In the genomic region with DNA sequence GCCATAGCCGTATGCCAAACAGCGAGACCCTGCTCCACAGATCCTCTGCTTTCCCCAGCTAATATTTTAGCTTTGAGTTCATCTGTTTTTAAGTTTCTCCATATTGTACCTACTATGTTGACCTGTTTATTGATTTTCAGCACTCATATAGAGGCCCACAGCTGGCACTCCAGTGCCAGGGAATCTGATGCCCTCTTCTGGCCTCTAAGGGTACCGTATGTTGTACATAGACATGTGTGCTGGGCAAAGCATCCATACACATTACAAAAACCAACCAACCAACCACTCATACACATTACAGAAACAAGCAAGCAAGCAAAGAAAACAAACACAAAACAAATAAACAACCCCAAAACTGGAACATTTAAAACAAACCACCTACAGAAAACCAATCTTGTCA, we compare ENCODE assay signal across 18 mouse cellular contexts. TPM values are rescaled to one million over a fixed set of nuclear protein-coding genes. Genes with fewer than 3 reads are reported as not detected.
DNase-seq lines count a peak whose midpoint lies in the region; ATAC-seq and TF ChIP-seq lines count a peak whose summit lies in the region.
"Had no signal": no experiment of that assay in that cellular context is flagged by ENCODE, and none has a peak within 500 bp of the region (broad histone marks: within the 10 kb centered on the region; RNA-seq: fewer than 3 reads in every experiment).

No protein-coding gene starts in this region.

- ATAC-seq in liver, postnatal 0 days: no peak
- ATAC-seq in intestine, postnatal 0 days: 0 out of 2 replicates have a peak, but pooled peaks have one; percentile 42

- intact Hi-C loops in gastrocnemius, adult 2 months (cut with DNase I): no loop called here

- no peak for DNase-seq in gastrocnemius, adult 2 months
- DNase-seq in gastrocnemius, adult 8-10 months (ENCODE audit: low spot score in 2 of 2): no peak
- DNase-seq in liver, postnatal 0 days: no peak
- DNase-seq in liver (no peak), A20 (ENCODE audit: low read depth, low spot score) (peak; percentile 35)
- no peak for DNase-seq in natural killer cell, adult 2 months (ENCODE audit: low spot score in 2 of 2)
- DNase-seq in retina, postnatal 1 day: no peak
- DNase-seq: cerebellum, adult 9-10 months; gastrocnemius, postnatal 36 days; kidney, adult 9 months; layer of hippocampus, adult 9-11 months; liver, embryonic 13.5 days; right cerebral cortex, postnatal 4 days had no signal

- no peaks in the 10 kb centered on the region for H3K9me3 ChIP-seq in liver, postnatal 0 days (ENCODE audit: low read length)
- H3K9me3 ChIP-seq in intestine, postnatal 0 days (ENCODE audit: control insufficient read depth): no peaks in the 10 kb centered on the region
- H3K9me3 ChIP-seq: heart, embryonic 13.5 days; hindbrain, embryonic 10.5 days; liver, embryonic 13.5 days; megakaryocyte, embryonic 14.5 days; stomach, embryonic 15.5 days had no signal

- H3K4me3 ChIP-seq in gastrocnemius, adult 2 months: no peak overlapping the region
- no peak overlapping the region for H3K4me3 ChIP-seq in liver, postnatal 0 days (ENCODE audit: low read depth, low read length)
- H3K4me3 ChIP-seq in intestine, postnatal 0 days (ENCODE audit: low read depth, low read length): no peak overlapping the region
- H3K4me3 ChIP-seq: heart, embryonic 13.5 days; hindbrain, embryonic 10.5 days; liver, embryonic 13.5 days; megakaryocyte, embryonic 14.5 days; stomach, embryonic 15.5 days had no signal

- TF ChIP-seq EP300 in liver, postnatal 0 days (IDR thresholded peaks at IDR 0.05; ENCODE audit: low read depth): no peak

- WGBS in liver, postnatal 0 days (ENCODE audit: insufficient replicate concordance): 91% methylated on average over 3 of the region's 3 CpGs
- WGBS in intestine, postnatal 0 days: 92% methylated on average over 3 of the region's 3 CpGs

- H3K4me1 ChIP-seq in liver, postnatal 0 days (ENCODE audit: insufficient read depth): no peaks in the 10 kb centered on the region
- H3K4me1 ChIP-seq in intestine, postnatal 0 days (replicated peaks; ENCODE audit: control insufficient read depth, insufficient read depth, low read length): no peaks in the 10 kb centered on the region
- H3K4me1 ChIP-seq: heart, embryonic 13.5 days; hindbrain, embryonic 10.5 days; liver, embryonic 13.5 days; megakaryocyte, embryonic 14.5 days; stomach, embryonic 15.5 days had no signal

- H3K9ac ChIP-seq in liver, postnatal 0 days (replicated peaks): no peak overlapping the region
- no peak overlapping the region for H3K9ac ChIP-seq in intestine, postnatal 0 days (ENCODE audit: low read depth, low read length)
- H3K9ac ChIP-seq: heart, embryonic 13.5 days; liver, embryonic 13.5 days; stomach, embryonic 15.5 days had no signal

- H3K27me3 ChIP-seq in liver, postnatal 0 days (ENCODE audit: insufficient read depth, low read length): no peaks in the 10 kb centered on the region
- H3K27me3 ChIP-seq in intestine, postnatal 0 days (replicated peaks; ENCODE audit: control insufficient read depth, insufficient read depth, low read length): no peaks in the 10 kb centered on the region
- H3K27me3 ChIP-seq: heart, embryonic 13.5 days; liver, embryonic 13.5 days; megakaryocyte, embryonic 14.5 days; stomach, embryonic 15.5 days had no signal

- H3K27ac ChIP-seq in gastrocnemius, adult 2 months: no peak overlapping the region
- H3K27ac ChIP-seq in liver, postnatal 0 days (ENCODE audit: low read depth): no peak overlapping the region
- H3K27ac ChIP-seq in intestine, postnatal 0 days (ENCODE audit: low read depth, low read length): no peak overlapping the region
- H3K27ac ChIP-seq: heart, embryonic 13.5 days; hindbrain, embryonic 10.5 days; liver, embryonic 13.5 days; stomach, embryonic 15.5 days had no signal

- H3K36me3 ChIP-seq in liver, postnatal 0 days (replicated peaks; ENCODE audit: insufficient read depth, low read length): peaks cover 3% of the 10 kb centered on the region
- H3K36me3 ChIP-seq in intestine, postnatal 0 days (ENCODE audit: control insufficient read depth, insufficient read depth): peaks cover 91% of the 10 kb centered on the region

- peak; percentile 13; the same call in 1 of the 2 replicates for TF ChIP-seq CTCF in gastrocnemius, adult 2 months (IDR thresholded peaks at IDR 0.05)
- peak; percentile 38 for TF ChIP-seq CTCF in liver, postnatal 0 days (IDR thresholded peaks at IDR 0.05; ENCODE audit: low read depth)
- peak; percentile 67 for TF ChIP-seq CTCF in intestine, postnatal 0 days (IDR thresholded peaks at IDR 0.05; ENCODE audit: low read depth)

- no peak overlapping the region for H3K4me2 ChIP-seq in liver, postnatal 0 days (ENCODE audit: low read depth, low read length)
- H3K4me2 ChIP-seq in intestine, postnatal 0 days (replicated peaks; ENCODE audit: low read depth): no peak overlapping the region
- H3K4me2 ChIP-seq: heart, embryonic 13.5 days; liver, embryonic 13.5 days; stomach, embryonic 15.5 days had no signal

RNA-seq across cellular contexts. Expression of a gene that starts 22.2 kb away (rescaled TPM):
- total RNA-seq in gastrocnemius, adult 2 months (2021): 1 to 10 TPM; 4.1 to 5.6 TPM
- total RNA-seq in gastrocnemius, adult 8-10 months (2022): 1 to 10 TPM; 2.8 to 4.0 (median 3.8) TPM
- 5.6 and 6.0 TPM in 2 replicates for polyA plus RNA-seq in liver, postnatal 0 days (2015; fragmentation: Nextera tagmentation; extraction: Ambion mirVana)
- polyA plus RNA-seq in intestine, postnatal 0 days (2015; fragmentation: Nextera tagmentation; extraction: Ambion mirVana): 150 and 168 TPM in 2 replicates

Comparison
In these comparisons a context has a peak if more than half of its experiments do, and no peak if none do; other contexts are left out.
1. CTCF ChIP-seq: peak in every context shown above with its lines; median percentile 67 in intestine, postnatal 0 days; 38 in liver, postnatal 0 days; 13 in gastrocnemius, adult 2 months.